Mouse (Mus musculus): ENCODE data around the gene Pomt2. TPM values are rescaled to one million over a fixed set of nuclear protein-coding genes. Genes with fewer than 3 reads are reported as not detected.
"Not testable (repeated sequence)": the region's sequence is repeated elsewhere in the genome, so short reads cannot be mapped to it uniquely, and the experiment has no call there.

The Pomt2 gene
- 10 to 100 TPM; 16.4 to 19.6 TPM for total RNA-seq (2021)
- long read RNA-seq, experiment 1, full-length matches to known transcripts, result 25 of 42 reads
- long read RNA-seq, experiment 1, partial matches to known transcripts, result 6 of 42 reads
- long read RNA-seq, experiment 1, other reads (novel, unspliced or antisense), result 11 of 42 reads
- long read RNA-seq, experiment 2, full-length matches to known transcripts, result 26 of 34 reads
- long read RNA-seq, experiment 2, partial matches to known transcripts, result 1 of 34 reads
- long read RNA-seq, experiment 2, other reads (novel, unspliced or antisense), result 7 of 34 reads

DNA sequence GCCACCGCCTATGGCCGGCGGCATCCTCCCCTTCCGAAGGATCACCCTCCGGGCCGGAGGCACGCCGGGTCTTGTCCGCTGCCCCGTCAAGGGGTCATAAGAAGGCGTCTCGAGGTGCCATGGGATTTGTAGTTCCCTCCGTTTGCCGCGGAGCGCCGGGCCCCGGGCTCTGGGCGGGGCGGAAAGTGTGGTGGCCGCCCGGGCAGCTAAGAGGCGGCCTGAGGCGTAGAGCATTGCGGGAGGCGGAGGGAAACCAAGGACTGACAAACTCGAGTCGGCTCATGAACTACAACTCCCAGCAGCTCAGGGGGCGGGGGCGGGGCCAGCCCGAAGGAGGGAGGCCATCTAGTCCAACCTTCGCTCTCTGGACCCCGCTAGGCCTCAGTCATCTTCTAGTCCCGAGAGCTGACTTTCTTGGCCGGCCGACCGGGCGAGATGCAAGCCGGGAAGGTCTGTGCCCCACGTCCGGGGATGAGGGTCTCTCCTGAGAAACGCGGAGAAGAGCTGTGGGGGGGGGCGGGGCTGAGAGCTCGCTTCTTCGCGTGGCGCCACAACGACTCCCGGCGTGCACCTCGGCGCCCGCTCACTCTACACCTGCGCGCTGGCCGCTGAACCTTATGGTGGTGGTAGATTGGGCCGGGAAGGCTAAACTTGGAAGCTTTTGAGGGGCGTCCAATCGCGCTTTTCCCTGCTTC lies at the start of gene Pomt2:
Gene Pomt2, minus strand, starts transcription at position 574 of the 695 bp plus-strand sequence.
- intact Hi-C loops (cut with DNase I), result loop anchor here (2.0 to 10.0 kb wide), 3 partner anchors 50 to 383 kb away; partner anchors contain the start of genes Ahsa1, Samd15 and Vipas39
- TF ChIP-seq CTCF (IDR thresholded peaks at IDR 0.05), result no peak; the same call in 1 of the 2 replicates

DNA sequence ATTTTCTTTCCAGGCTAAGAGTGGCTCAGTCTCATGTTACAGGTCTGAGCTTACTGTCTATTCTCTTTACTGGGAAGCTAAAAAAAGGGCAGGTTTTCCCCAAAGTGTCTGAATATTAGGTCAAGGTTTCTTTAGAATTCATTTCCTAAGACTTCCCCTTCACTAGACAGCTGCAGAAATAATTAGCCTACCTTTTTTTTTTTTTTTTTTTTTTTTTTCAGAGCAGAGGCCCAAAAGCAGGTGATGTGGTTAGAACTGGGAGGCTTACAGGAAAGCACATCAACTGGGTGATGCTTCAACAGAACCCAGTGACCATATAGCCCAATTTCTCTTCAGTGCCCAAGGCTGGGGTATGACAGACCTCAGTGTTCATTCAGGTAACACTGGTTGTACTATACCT lies 48.5 kb upstream of the Pomt2 start:
- intact Hi-C loops (cut with DNase I), result loop anchor here (5.0 kb wide), 1 partner anchor 49 kb away; the partner anchor contains the start of genes Gstz1 and Pomt2
- no peak overlapping the region for H3K27ac ChIP-seq
- no peak for TF ChIP-seq CTCF (IDR thresholded peaks at IDR 0.05)
- no peak for DNase-seq (ENCODE audit: extremely low spot score in 1 of 2, low spot score in 2 of 2)
- H3K4me3 ChIP-seq, result no peak overlapping the region

More for the DNA sequence above, at the start of gene Pomt2:
- Histone ChIP-seq H3K4me3 (peak within 1 kb of the TSS; percentile 92), H3K27ac (peak within 1 kb of the TSS; percentile 96)
- peak; percentile 91 to 93 for DNase-seq (ENCODE audit: extremely low spot score in 1 of 2, low spot score in 2 of 2)

GRCm38 (mm10) chr12:87195069-87195468 lies 47.3 kb upstream of the Pomt2 start:
- DNase-seq (ENCODE audit: extremely low spot score in 1 of 2, low spot score in 2 of 2), result no peak
- Histone ChIP-seq H3K4me3 (no peak overlapping the region), H3K27ac (no peak overlapping the region)
- intact Hi-C loops (cut with DNase I), result loop anchor here (5.0 kb wide), 1 partner anchor 48 kb away; the partner anchor contains the start of genes Gstz1 and Pomt2
- no peak for TF ChIP-seq CTCF (IDR thresholded peaks at IDR 0.05)

- intact Hi-C loops (cut with DNase I), result no loop called here
- H3K27ac ChIP-seq, result no peak overlapping the region
- no peak for DNase-seq (ENCODE audit: extremely low spot score in 1 of 2, low spot score in 2 of 2)
- TF ChIP-seq CTCF (IDR thresholded peaks at IDR 0.05), result no peak
- H3K4me3 ChIP-seq, result no peak overlapping the region
Observed at GRCm38 (mm10) chr12:87193008-87193407, 45.2 kb upstream of the Pomt2 start.

GRCm38 (mm10) chr12:87177631-87178030 lies 29.9 kb upstream of the Pomt2 start:
- Histone ChIP-seq H3K4me3 (no peak overlapping the region), H3K27ac (no peak overlapping the region)
- no peak for DNase-seq (ENCODE audit: extremely low spot score in 1 of 2, low spot score in 2 of 2)
- intact Hi-C loops (cut with DNase I), result no loop called here
- TF ChIP-seq CTCF (IDR thresholded peaks at IDR 0.05), result no peak

DNA sequence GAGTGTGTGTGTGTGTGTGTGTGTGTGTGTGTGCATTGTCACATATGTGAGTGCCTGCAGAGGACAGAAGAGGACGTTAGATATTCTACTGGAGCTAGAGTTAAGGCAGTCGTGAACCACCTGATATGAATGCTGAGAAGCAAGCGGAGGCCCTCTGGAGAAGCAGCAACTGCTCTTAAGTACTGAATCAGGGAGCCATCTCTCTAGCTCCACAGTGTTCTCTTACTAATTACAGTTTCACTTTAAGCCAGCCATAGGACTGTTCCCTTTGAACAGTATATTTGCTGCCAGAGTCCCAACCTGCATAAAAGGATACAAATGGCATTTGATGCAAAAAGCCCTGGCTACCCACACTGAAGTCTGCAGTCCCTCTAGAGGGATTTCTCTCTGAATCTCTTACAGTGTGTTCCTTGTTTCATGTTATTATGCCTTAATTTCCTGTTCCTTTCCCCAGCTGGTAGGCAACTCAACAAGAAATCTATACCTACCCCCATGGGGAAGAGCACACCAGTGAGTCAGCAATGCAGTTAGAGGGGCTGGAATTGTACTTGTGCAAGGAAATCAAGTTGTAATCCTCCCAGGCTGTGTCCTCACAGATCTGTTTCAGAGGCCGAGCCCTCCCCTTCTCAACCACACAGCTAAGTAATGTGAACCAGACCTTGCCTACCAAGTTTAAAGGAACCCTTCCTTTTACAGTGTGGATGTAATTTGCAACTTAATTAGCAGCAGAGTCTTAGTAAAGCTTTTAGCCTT lies 27.6 kb upstream of the Pomt2 start:
- peak overlapping the region; percentile 18; the same call in 1 of the 2 replicates for H3K27ac ChIP-seq
- H3K4me3 ChIP-seq, result no peak overlapping the region
- no peak for DNase-seq (ENCODE audit: extremely low spot score in 1 of 2, low spot score in 2 of 2)
- intact Hi-C loops (cut with DNase I), result no loop called here
- TF ChIP-seq CTCF (IDR thresholded peaks at IDR 0.05), result no peak

DNA sequence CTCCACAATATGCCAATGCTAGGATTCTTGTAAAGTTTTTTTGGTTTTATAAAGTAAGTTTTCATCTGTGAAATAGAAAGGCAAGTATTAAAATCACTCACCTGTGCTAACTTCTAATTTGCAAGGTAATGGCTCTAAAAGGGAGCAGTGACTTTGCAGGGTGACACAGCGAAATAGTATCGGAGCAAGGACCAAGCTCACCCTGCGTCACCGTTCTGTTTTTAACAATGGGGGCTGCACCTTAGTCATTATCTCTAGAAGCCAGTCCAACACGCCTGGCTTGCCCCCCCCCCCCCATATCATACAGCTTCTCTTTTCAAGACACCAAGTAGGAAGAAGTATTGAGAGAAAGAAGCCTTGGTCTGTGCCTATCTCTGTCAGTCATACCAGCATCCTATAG lies 13.0 kb upstream of the Pomt2 start:
- no peak overlapping the region for H3K27ac ChIP-seq
- no peak for TF ChIP-seq CTCF (IDR thresholded peaks at IDR 0.05)
- intact Hi-C loops (cut with DNase I), result no loop called here
- DNase-seq (ENCODE audit: extremely low spot score in 1 of 2, low spot score in 2 of 2), result no peak
- no peak overlapping the region for H3K4me3 ChIP-seq

GRCm38 (mm10) chr12:87160310-87160709 lies 12.5 kb upstream of the Pomt2 start:
- H3K4me3 ChIP-seq, result no peak overlapping the region
- H3K27ac ChIP-seq, result no peak overlapping the region
- DNase-seq (ENCODE audit: extremely low spot score in 1 of 2, low spot score in 2 of 2), result no peak
- no peak for TF ChIP-seq CTCF (IDR thresholded peaks at IDR 0.05)
- intact Hi-C loops (cut with DNase I), result no loop called here

DNA sequence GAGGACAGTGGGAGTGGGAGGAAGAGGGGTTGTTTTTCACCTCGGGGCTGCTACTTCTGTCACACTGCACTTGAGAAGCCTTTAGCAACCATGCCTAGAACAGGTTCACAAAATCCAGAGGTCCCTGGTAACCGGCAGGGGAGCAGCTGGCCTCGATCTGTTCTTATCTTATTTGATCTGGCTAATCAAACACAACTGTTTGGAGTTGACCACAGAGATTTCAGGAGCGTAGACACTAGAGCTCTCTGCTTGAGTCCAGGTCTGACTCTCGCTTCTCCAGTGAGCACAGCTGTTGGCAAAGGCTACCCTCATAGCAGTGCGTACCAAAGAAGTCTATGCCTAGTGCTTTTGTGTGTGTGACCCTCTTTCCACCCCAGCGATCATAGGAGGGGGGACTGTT lies 10.3 kb upstream of the Pomt2 start:
- no peak for DNase-seq (ENCODE audit: extremely low spot score in 1 of 2, low spot score in 2 of 2)
- no peak overlapping the region for H3K27ac ChIP-seq
- no peak overlapping the region for H3K4me3 ChIP-seq
- intact Hi-C loops (cut with DNase I), result no loop called here
- TF ChIP-seq CTCF (IDR thresholded peaks at IDR 0.05), result no peak

- Histone ChIP-seq H3K27ac (no peak overlapping the region), H3K4me3 (no peak overlapping the region)
- DNase-seq (ENCODE audit: extremely low spot score in 1 of 2, low spot score in 2 of 2), result no peak
- TF ChIP-seq CTCF (IDR thresholded peaks at IDR 0.05), result no peak
- intact Hi-C loops (cut with DNase I), result no loop called here
Observed at GRCm38 (mm10) chr12:87157361-87157760, 9.6 kb upstream of the Pomt2 start.

GRCm38 (mm10) chr12:87154448-87154847 lies 6.7 kb upstream of the Pomt2 start:
- H3K27ac ChIP-seq; intact Hi-C loops (cut with DNase I); H3K4me3 ChIP-seq; DNase-seq (ENCODE audit: extremely low spot score in 1 of 2, low spot score in 2 of 2): not testable (repeated sequence)

DNA sequence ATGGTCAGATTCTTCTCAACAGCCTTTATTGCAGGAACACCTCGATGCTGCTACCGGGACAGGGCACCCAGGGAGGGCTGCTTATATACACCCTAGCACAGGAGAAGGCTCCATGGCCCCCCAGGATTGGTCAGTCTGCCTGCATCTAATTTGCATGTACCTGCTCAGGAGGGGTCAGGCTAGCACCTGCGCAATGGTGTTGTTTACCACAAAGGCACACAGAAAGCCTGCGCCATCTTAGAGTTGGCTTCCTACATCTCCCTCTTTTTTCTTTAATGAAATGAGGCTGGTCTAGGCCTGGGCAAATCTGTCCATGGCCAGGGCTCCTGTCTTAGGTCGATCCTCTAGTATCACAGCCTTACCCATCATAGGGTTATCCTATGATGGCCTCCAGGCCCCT lies 1.7 kb upstream of the Pomt2 start:
- intact Hi-C loops (cut with DNase I), result loop anchor here (5.0 to 10.0 kb wide), 2 partner anchors 48 to 385 kb away; partner anchors contain the start of gene Samd15
- H3K4me3 ChIP-seq, result no peak overlapping the region
- DNase-seq (ENCODE audit: extremely low spot score in 1 of 2, low spot score in 2 of 2), result no peak
- no peak overlapping the region for H3K27ac ChIP-seq
- no peak for TF ChIP-seq CTCF (IDR thresholded peaks at IDR 0.05)

All from left cerebral cortex, adult 2 months (tissue).